Mouse (Mus musculus) spleen, postnatal 4 days (tissue): Measurements from ENCODE around the gene Dapk2.

Experiments
- DNase-seq, 2 experiments: peaks; one replicate each; pipeline ENCODE4 v3.0.0; 2022; ENCODE audit warnings: low spot score in 2 of 2

Gene Dapk2

DNA sequence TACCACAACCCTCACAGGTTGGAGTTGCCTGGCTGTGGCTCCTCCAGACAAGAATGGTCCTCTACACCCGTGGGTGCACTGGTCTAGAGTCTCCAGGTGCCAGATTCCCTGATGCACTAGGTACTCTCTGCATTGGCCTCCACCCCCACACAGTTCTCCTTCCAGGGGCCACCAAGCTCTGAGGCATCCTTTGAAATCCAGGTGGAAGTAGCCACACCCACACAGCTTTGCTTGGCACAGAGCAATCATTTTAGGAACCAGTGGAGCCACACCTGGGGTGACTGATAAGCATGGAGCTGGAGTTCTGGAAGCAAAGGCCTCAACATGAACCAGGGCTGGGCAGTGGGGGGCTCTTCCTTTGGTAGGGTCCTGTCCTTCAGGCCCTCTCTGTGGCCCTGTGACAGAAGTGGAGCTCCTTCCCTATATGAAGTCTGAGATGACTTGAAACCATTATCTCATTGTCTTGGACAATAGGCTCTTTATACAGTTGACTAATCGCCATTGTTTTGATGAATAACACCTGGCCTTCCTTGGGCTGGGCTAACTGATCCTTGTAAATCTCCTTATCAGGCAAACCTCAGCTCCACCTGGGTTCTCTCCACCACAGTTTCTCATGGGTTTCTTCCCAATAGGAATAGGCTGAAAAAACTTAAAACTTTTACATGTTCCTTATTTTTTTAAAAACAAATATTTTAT is 70.6 kb downstream of the Dapk2 start:
- DNase-seq = no peak

DNA sequence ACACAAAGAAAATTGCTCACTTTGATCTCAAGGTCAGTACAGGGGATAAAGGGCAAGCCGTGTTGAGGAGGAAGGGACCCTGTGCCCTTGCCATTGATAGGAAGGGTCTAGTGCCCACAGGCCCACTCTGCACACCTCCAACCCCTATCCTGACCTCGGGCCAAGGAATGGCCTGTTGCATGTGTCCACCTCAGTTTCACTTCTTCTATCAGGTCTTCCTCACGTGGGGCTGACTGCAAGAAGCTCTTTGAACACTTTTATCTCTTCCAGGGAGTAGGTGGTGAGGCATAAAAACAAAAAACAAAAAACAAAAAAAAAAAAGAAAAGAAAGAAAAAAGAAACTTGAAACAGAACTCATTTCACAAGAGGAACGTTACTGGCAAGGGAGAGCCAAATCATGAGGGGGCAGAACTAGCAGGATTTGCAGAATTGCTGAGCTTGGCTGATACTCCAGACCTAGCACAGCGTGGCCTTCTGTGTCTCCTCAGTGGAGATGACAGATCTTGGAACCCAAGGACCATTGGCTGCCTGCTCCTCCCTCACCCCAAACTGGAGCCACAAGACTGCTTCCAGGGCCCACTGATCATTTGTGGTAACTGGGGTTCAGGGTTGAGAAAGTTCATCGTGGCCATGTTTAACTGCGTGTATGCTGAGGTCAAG is 73.9 kb downstream of the Dapk2 start:
- DNase-seq = no peak

DNA sequence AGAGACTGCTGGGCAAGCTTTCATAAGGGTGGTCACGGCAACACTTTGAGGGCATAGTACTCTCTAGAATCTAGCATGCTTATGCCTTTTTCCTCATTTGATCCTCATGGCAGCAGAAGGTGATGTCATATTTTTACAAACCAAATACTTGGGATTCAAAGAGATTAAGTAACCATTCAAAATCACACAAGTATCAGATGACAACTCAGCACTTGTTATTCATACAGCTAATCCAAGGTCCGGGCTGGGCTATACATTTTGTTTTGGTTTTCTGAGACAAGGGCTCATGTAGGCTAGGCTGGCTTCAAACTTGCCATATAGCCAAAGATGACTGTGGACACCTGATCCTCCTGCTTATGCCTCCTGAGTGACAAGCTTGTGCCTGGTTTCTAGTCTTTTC is 78.6 kb downstream of the Dapk2 start:
- DNase-seq = no peak

DNA sequence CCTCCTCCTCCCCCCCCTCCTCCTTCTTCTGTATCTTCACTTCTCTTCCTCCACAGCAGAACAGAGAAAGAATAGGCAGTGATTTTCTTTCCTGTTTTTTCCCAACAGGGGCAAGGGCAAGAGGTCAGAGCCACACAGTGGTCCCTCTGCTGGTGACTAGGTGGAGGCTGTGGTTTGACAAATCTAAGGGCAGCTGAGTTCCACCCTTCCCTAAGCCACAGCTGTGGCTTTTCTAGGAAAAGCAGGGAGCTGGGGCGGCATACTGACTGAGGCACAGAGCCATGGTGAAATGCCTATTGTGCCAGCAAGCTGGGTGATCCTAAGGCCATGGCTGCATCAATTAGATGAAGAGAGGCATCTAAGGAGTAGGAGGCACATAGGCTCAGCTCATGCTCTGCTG is 79.7 kb downstream of the Dapk2 start:
- no peak for DNase-seq

DNA sequence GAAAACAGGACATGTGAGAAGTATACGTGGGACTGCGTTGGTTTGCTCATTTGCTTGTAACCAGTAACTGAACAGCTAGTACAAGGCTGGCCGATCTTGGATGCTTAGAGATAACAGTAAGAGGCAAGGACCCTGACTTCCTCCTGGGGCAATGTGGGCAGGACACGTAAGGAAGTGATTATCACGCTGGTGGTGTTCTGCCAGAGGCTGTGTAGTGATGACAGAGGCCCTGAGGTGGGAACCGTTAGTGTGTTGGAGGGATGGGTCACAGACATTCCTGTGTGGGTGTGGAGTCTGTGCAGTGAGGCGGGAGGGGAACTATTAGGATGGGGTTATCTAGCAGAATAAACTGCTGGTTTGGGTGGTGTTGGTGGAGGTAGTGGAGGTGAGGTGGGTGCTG is 81.2 kb downstream of the Dapk2 start:
- no peak for DNase-seq

DNA sequence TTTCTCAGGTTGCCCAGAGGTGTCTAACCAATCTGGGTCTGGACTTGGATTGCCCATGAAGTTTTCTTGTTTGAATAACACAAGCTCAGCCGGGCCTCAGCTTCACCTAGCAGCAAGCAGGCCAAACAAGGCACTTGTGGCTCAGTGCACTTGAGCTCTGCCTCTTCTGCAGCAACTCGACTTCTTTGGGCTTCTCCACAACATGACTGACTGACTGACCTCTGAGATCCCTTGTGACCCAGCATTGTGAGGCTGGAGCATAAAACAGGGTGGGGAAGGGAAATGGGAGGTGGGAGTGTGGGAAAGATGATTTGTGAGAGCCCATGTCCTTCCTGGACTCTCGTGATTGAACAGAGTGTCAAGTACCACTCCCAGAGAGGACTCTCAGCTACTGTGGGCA is 81.7 kb downstream of the Dapk2 start:
- no peak for DNase-seq

DNA sequence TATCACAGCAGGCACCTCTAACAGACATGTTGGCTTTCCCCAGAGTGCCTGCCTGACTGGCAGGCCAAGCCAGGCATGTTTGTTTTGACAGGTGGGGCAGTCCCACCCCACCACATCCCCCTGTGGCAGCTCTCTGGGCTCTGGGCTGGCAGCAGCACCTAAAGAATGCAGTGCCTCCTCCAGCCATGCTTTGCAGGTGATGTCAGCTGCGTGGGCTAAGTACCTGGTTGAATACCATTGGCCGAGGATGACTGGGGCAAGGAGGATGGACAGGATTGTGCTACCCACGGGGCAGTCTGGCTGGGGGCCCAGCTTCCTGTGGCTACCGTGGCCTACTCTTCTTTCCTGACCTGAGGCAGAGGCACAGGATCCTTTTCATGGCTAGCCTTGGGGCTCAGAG is 82.5 kb downstream of the Dapk2 start:
- DNase-seq = no peak

DNA sequence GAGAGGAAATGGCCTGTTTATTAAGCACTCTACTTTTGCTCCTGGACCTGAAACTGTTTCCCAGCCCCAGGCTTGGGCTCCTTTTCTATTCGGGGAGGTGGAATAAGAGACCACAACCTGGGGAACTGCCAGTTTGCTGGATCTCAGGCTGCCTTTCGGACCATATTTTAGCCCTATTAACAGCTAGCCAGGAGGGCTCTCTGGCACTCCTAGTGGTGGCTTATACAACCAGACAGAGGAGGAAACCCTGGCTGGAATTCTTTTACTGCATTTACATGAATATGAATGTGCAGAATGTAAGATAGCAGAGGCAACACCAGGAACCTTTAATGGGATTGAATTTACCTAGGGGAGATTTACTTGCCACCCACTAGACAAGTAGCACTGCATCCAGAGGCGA is 83.0 kb downstream of the Dapk2 start:
- DNase-seq = no peak

DNA sequence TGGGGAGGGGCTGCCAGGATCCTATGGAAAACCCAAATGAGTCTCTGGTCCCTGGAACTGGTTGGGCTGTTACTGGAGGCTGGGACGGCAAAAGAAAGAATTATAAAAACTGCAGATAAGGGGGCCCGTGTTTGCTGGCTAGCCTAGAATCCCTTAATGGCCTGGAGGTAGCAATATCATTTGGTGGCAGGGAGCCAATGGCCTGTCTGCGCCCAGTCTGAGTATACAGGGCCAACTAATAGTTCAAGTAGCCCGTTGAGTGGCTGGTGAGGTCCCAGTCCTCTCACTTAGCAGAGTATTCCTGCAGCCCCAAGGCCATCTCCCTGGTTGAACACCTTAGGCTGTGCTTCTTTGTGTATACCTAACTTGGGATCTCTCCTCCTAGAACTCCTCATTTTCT is 83.7 kb downstream of the Dapk2 start:
- DNase-seq = no peak

DNA sequence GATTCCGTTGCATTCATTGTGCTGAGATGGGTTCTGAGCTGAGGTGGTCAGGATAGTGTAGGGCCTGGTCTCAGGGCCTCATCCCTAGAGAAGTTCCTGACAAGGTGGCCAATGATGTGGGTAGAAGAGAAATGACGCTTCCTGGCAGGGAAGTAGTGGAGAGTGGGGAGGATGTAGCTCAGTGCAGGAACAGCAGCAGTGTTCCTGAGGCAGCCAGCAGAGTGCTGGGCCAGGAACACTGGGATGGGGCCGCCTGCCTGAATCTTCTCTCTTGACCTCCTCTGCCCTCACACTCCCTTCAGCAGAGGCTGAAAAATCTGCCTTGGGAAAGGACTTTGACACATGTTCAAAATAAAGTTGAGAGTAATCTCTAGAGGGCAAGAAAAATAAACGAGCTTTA is 85.2 kb downstream of the Dapk2 start:
- no peak for DNase-seq

DNA sequence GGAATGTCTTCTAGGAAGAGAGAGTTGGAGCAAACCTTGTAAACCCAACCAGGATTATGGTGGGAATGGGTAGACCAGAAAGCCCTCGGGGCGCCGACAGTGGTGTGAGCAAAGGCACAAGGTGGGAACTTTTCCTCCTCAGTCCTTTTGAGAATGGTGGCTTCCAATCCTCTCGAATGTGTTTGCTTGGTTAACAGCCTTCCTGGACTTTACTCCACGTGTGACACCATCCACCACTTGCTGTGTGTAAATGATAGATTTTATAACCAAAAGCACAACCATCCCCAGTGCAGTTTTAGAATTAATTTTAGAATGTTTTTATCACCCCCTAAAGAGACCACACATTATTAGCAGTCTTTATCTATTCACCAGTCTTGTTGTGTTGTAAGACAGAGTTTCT is 86.1 kb downstream of the Dapk2 start:
- no peak for DNase-seq

DNA sequence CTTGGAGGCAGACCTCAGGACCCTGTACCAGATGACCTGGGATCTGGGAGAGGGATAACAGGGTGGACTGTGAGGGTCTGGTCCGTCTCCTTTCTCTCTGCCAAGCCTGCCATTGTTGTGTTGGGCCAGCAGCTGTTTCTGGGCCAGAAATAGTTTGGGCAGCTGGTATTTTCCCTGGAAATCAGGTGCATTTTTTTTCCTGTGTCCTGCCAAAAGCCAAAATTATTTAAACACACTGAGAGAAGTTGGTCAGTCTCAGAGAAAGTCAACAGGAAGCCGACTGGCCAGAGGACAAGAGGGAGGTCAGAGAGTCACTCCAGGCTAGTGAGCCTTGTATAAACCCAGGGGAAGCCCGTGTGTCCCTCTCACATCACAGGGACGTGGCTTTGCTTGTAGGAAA is 87.7 kb downstream of the Dapk2 start:
- DNase-seq = no peak

DNA sequence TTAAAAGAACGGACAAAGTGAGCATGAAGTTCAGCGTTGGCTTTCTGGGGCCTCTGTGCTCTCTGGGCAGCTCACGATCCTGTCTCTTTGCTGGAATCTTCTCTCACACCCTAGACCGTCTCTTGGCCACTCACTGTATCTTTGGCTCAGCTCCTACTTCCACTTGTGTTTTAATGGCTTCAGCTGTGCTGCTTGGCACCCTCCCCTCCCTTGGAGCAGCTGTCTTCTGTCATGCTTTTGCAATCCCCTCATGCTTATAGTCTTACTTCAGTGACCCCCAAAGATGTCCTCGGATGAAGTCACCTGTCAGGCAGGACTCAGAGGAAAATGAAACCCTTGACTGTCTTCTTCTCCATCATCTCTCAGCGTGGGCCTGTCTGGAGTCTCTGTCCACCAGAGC is 91.3 kb downstream of the Dapk2 start:
- DNase-seq = no peak

DNA sequence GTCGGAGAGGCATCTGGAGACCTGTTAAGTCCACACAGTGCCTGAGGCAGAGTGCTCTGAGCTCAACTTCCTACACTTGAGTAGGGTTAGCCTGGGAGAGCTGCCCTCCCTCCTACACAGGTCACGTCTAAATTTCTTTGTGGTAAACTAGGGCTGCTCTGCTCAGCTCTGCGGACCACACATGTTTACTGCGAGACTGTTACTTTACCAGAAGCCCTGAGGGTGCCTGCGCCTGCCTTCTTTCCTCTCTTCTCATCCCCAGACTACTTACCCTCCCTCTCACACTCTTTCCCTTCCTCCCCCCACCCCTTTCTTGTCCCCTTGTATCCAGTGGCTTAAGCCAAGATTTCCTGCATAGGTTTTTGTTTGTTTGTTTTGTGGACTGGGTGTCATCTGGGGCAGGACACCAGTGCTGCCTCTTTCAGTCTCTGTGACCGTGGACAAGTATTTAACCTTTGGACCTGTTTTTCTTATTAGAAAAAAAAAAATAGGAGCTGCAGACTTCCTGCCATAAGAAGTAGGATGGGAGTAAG is 93.2 kb downstream of the Dapk2 start:
- no peak for DNase-seq

DNA sequence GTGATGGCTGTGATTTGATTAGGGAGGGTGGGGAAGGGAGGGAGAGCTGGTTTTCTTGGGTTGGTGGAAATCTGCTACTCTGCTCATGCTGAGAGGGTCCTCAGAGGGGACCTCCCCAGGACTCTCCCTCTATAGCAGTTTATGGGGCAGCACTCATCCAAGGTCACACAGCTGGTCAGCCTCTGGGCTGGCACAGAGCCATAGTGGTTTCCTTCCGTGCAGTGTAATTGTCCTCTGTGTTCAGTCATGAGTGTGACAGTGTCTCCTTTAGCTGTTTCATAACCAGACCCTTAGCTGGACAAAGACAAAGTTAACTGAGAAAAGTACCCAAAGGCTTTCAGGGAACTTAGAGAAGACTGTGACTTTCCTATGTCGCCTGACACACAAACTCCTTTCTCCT is 103.7 kb downstream of the Dapk2 start:
- no peak for DNase-seq

DNA sequence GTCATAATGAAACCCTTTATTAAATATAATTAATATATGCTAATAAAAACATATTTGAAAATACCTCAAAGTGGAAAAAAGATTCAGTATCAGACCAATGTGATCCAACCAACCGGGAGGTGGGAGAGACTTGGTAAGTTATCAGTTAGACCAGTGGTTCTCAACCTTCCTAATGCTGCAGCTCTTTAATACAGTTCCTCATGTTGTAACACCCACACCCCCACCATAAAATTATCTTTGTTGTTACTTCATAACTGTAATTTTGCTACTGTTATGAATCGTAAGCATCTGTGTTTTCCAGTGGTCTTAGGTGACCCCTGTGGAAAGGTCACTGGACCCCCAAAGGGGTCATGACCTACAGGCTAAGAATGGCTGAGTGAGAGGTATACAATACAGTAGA is 105.7 kb downstream of the Dapk2 start:
- no peak for DNase-seq

DNA sequence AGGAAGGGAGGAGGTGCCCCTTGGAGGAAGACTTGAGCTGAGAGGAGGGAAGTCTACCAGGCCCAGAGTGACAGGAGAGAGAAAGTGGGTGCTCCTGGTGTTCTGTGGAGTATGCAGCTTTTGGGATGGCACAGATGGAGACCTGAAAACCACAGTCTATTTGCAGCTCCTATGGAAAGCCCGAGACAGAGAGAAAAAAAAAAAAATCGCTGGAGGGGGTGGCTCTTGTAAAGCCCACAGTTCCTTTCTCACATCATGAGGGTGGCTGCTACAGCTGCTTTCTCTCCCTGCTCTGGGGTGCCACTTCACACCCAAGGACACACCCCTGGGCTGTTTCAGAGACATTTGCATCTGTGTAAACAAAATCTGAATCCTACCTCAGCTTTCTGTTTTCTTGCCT is 107.6 kb downstream of the Dapk2 start:
- DNase-seq = no peak

DNA sequence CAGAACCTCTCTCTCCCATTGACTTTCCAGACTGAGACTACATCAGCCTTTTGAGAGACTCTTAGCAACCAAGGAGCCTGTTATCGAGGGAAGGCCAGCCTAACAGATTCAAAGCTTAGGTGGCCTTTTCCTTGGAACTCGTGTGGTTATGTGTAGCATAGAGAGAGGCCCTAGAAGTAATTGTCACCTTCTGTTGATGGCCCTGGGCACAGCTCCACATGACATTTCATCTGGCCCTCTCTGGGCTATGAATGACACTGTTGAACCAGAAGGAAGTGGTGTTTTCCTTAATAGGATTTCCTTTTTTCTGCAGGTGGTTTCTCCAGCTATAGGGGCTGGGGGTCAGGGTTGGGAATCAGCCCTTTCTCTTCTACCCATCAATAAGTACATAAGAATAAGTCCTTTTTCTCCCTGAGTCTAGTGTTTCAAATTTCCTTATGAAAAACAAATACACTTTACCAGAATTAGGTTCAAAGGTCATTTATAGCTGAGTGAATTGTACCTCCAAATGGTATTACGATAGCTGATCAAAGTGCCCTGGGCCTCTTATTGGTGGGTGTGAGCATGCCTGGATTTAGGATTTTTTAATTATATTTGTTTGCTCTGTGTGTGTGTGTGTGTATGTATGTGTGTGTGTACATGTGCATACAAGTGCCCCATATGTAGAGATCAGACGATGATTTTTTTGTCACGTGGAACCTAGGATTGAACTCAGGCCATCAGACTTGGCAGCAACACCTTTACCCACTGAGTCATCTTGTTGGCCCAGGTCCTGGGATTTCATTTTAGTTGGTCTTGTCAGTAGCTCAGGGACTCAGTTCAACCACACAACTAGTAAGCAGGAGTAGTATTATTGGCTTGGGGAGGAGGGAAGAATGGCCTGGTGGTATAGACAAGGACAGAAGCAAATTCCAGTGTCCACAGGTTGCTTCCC is 108.5 kb downstream of the Dapk2 start:
- no peak for DNase-seq

DNA sequence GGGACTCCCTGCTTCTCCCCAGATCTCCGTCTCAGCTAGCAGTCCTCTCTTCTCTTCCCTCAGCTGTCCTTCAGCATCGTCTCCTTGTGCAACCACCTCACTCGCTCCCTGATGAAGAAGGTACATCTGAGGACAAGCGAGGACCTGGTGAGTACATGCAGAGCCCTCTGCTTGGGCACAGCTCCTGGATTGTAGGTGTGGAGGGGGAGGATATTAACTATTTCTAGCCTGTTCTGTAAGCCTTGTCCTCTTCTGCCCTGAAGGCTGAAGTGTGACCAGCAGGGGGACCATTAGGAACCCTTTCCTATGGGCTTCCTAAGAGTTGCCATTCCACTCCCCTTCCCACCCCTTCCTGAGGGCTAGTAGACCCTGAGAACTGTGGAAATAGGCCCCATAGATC is 110.8 kb downstream of the Dapk2 start:
- no peak for DNase-seq

DNA sequence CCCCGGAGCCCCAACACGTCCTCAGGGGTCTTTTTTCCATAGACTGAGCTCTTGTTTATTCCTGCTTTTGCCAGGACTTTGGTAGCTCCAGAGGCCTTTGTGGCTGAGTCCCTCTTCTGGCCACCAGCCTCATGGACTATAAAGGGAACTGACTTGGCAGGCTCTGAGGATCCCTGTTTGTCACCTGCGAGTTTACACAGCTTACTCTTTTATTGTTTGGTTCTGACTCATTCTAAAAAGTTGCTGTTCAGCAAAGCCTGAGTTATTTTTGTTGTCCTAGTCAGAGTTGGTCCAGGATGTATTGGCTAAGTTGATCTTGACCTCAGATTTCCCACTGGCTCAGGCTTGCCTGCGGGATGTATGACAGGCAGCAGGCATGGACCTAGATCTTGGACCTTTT is 112.0 kb downstream of the Dapk2 start:
- no peak for DNase-seq

DNA sequence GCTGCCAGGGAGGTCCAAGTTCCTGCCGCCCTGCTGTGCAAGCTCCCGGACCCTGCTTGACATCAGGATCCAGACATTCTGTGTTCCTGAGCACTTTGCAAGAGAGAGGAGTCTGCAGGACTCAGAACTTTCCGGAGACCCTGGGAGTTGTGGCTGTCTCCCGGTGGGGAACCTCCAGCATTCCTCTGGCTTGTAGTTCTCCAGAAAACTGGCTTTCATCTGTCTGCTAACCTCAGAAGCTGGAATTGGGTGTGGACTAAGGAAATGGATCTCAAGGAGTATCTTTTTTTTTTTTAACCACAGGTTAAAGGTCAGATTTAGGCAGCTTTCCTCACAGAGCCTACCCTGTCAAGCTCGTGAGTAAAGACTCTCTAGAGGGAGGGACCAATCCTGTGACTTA is 113.7 kb downstream of the Dapk2 start:
- DNase-seq = no peak

DNA sequence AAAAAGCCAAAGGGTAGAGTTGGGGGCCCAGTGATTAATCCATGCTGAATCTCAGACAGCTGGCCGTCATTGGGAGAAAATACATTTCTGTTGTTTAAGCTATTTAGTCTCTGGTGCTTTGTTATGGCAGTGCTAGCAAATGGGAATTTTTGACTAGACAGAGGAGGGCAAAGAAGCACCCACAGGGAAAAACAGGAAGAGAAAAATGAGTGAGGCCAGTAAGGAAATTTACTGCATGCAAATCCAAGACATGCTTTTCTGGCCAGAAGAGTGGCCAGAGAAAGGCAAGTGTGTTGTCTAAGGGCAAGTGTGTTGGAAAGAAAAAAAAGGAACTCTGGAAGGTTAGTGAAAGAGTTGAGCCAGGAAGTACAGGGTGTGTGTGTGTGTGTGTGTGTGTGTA is 115.6 kb downstream of the Dapk2 start:
- no peak for DNase-seq

DNA sequence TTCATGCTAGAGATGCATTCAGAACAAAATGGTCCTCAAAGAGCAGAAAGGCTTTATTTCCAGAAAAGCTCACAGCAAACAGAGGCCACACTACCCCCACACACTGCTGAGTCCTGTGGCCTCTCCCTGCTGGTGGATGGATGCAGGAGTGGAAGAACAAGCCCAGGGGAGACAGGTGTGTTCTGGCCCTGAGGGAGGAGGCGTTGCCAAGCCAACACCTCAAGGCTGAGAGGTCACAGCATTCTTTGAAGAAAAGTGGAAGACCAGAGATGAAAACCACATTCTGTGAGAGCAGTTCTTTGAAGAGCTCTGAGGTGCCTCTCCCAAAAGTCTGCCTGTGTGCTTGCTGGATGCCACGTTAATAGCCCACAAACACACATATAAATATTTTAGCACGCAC is 116.6 kb downstream of the Dapk2 start:
- no peak for DNase-seq
